Mouse (Mus musculus) hindbrain, embryonic 15.5 days (tissue): Measurements from ENCODE around the gene Gm4788. TPM values are rescaled to one million over a fixed set of nuclear protein-coding genes. Genes with fewer than 3 reads are reported as not detected.
"Not testable (repeated sequence)": the region's sequence is repeated elsewhere in the genome, so short reads cannot be mapped to it uniquely, and the experiment has no call there.

Source experiments
- ATAC-seq: fragments of 200-750 bp; cut with Nextera tagmentation; 2 replicates; pipeline ENCODE4 v1.8.0; 2017; ENCODE audit warnings: low read depth, moderate number of reproducible peaks, moderate TSS enrichment; ENCODE audit not compliant: low FRiP score
- H3K27ac ChIP-seq: fragments of 300-500 bp; sonication (generic); replicated peaks from 2 replicates; pipeline ENCODE4 v1.5.1; 2015; ENCODE audit warnings: mild to moderate bottlenecking, inconsistent platforms
- H3K27me3 ChIP-seq: fragments of 300-500 bp; sonication (generic); 2 replicates; pipeline ENCODE4 v1.6.1; 2015; ENCODE audit warnings: control low read depth, inconsistent platforms
- H3K36me3 ChIP-seq: fragments of 300-500 bp; sonication (generic); 2 replicates; pipeline ENCODE4 v1.6.1; 2015; ENCODE audit warnings: control low read depth, inconsistent platforms
- H3K4me1 ChIP-seq: fragments of 300-500 bp; sonication (generic); replicated peaks from 2 replicates; pipeline ENCODE4 v1.6.1; 2015; ENCODE audit warnings: control low read depth, inconsistent platforms
- H3K4me2 ChIP-seq: fragments of 300-500 bp; sonication (generic); 2 replicates; pipeline ENCODE4 v1.6.1; 2015; ENCODE audit warnings: moderate library complexity, mild to moderate bottlenecking, inconsistent platforms
- H3K4me3 ChIP-seq: fragments of 300-500 bp; sonication (generic); 2 replicates; pipeline ENCODE4 v1.5.1; 2015; ENCODE audit warnings: mild to moderate bottlenecking, inconsistent platforms
- H3K9ac ChIP-seq: fragments of 300-500 bp; sonication (generic); 2 replicates; pipeline ENCODE4 v1.6.1; 2015; ENCODE audit warnings: inconsistent platforms
- H3K9me3 ChIP-seq: fragments of 300-500 bp; sonication (generic); 2 replicates; pipeline ENCODE4 v1.6.1; 2016; ENCODE audit warnings: control low read depth, inconsistent platforms
- WGBS: fragments of 180-500 bp; shearing (Covaris S2); methylation state at CpG from one replicate; pipeline ENCODE4 v1.1.7; 2015; 5-methylcytosine and 5-hydroxymethylcytosine counted together
- polyA plus RNA-seq: library from polyadenylated mRNA; unstranded; fragments of >200 nt; fragmentation: Nextera tagmentation; extraction: Ambion mirVana; gene quantifications from 2 replicates; pipeline ENCODE4 v1.2.1, GENCODE M21; 2015

The Gm4788 gene
- not detected in 2 replicates for polyA plus RNA-seq

DNA sequence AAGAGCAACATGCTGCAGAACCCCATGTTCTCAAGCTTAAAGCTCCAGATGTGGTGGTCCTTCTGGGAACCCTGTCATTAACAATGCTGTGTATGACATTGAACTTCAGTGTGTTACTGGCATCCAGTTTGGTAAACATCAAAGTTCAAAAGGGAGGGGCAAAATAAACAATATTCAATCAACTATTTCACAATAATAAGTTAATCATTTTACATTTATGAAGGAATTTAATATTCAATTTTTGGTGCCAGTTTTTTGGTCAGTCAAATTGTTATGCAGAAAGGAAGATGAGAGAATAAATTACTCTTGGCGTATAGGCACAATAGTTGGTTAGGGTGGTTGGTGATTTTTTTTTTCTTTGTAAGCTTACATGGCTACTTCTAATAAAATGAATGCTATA, at the start of gene Gm4788:
TSS of gene Gm4788 (minus strand) at position 101 of the 400 bp plus-strand sequence.
- Histone ChIP-seq H3K4me2 (no peak within 1 kb of the TSS), H3K27ac (no peak within 1 kb of the TSS), H3K9ac (no peak within 1 kb of the TSS), H3K9me3 (no peaks in the 10 kb centered on the region), H3K4me3 (no peak within 1 kb of the TSS), H3K4me1 (no peaks in the 10 kb centered on the region), H3K27me3 (no peaks in the 10 kb centered on the region), H3K36me3 (no peaks in the 10 kb centered on the region)
- no peak for ATAC-seq
- 95% methylated on average over 1 of the region's 1 CpGs for WGBS

DNA sequence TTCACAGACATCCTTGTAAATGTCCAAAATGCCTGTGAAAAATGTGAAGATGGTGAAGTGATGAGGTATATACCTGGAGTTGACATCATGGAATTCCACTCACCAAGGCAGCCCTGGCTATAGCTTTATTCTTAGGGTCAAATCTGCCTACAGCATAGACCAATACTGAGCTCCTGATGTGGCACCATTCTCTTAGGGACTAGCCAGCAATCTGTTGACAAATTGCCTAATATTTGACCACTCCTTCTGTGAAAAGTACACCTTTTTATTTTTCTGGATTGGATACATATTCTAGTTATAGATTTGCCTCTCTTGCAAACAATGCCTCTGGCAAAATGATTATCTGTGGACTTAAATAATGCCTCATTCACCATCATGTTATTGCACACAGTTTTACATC, 27.6 kb upstream of the Gm4788 start:
- H3K9me3 ChIP-seq, result no peaks in the 10 kb centered on the region
- H3K4me1 ChIP-seq, result no peaks in the 10 kb centered on the region
- H3K4me3 ChIP-seq, result no peak overlapping the region
- no peak overlapping the region for H3K27ac ChIP-seq
- no peak for ATAC-seq
- H3K9ac ChIP-seq, result no peak overlapping the region
- no peaks in the 10 kb centered on the region for H3K27me3 ChIP-seq
- H3K4me2 ChIP-seq, result no peak overlapping the region
- H3K36me3 ChIP-seq, result no peaks in the 10 kb centered on the region

DNA sequence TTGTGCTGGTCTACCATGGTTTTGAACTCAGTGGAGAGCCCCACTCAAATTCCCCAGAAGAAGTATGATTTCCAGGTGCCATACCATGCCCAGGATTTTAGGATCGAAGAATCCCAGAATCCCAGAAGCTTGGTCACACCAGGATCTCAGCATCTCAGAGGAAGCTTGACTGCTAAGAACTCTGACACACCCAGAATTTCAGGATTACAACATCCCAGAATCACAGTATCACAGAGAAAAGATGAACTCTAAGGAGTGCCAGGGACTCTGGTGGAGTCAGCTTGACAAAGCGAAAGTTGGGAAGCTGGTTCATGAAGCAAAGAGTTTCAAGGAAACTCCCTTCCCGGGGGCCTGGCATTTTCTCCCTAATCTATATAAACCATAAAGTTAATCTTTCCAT, 11.1 kb downstream of the Gm4788 start:
- H3K27ac ChIP-seq, result not testable (repeated sequence)
- 92% methylated on average over 3 of the region's 3 CpGs for WGBS

DNA sequence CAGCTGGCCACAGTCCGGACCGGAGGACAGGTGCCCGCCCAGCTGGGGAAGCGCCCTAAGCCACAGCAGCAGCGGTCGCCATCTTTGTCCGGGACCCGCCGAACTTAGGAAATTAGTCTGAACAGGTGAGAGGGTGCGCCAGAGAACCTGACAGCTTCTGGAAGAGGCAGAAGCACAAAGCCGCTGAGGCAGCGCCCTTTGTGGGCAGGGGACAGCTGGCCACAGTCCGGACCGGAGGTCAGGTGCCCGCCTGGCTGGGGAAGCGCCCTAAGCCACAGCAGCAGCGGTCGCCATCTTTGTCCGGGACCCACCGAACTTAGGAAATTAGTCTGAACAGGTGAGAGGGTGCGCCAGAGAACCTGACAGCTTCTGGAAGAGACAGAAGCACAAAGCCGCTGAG, 64.4 kb downstream of the Gm4788 start:
- H3K9ac ChIP-seq, H3K4me3 ChIP-seq, H3K36me3 ChIP-seq, ATAC-seq, H3K9me3 ChIP-seq, H3K27me3 ChIP-seq, H3K4me1 ChIP-seq, H3K4me2 ChIP-seq, H3K27ac ChIP-seq: not testable (repeated sequence)
- WGBS, result 91% methylated on average over 10 of the region's 22 CpGs

More for the DNA sequence above, 11.1 kb downstream of the Gm4788 start:
- not testable (repeated sequence) for H3K4me3 ChIP-seq, H3K9ac ChIP-seq, H3K4me2 ChIP-seq, ATAC-seq, H3K36me3 ChIP-seq, H3K4me1 ChIP-seq, H3K9me3 ChIP-seq, H3K27me3 ChIP-seq

DNA sequence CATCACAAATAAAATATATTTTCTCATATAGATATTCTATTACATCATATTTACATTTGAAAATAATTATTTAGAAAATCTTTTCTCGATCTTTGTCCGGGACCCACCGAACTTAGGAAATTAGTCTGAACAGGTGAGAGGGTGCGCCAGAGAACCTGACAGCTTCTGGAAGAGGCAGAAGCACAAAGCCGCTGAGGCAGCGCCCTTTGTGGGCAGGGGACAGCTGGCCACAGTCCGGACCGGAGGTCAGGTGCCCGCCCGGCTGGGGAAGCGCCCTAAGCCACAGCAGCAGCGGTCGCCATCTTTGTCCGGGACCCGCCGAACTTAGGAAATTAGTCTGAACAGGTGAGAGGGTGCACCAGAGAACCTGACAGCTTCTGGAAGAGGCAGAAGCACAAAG, 64.8 kb downstream of the Gm4788 start:
- not testable (repeated sequence) for H3K27ac ChIP-seq, H3K4me3 ChIP-seq, H3K4me2 ChIP-seq, H3K9ac ChIP-seq, H3K9me3 ChIP-seq, H3K36me3 ChIP-seq, H3K4me1 ChIP-seq, H3K27me3 ChIP-seq, ATAC-seq
- 96% methylated on average over 10 of the region's 16 CpGs for WGBS

DNA sequence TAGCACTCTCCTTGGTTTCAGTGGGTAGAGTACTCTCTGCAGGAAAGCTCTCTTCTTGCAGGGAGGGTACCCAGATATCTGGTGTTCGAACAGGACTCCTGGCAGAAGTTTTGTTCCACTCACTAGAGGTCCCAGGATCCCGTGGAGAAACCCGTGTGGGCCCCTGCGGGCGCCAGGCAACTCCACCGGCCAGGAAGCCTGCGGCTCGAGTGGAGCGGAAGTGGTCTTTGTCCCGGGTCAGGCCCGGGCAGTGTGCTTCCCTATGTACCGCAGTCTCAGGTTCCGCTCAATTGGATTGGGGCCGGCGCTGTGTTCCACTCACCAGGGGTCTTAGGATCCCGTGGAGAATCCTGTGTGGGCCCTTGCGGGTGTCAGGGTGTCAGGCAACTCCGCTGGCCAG, 131.1 kb downstream of the Gm4788 start:
- H3K4me2 ChIP-seq, H3K4me1 ChIP-seq, H3K9ac ChIP-seq, H3K27ac ChIP-seq, H3K9me3 ChIP-seq, H3K36me3 ChIP-seq, H3K27me3 ChIP-seq, H3K4me3 ChIP-seq, ATAC-seq: not testable (repeated sequence)
- WGBS, result 87% methylated on average over 18 of the region's 18 CpGs

Other genes starting within 250 kb of the Gm4788 start
- not detected in 2 replicates for gene Cfhr1, start 221.0 kb downstream of the Gm4788 start, polyA plus RNA-seq
- gene Cfhr2, start 77.5 kb upstream of the Gm4788 start, polyA plus RNA-seq, result not detected in 2 replicates